Mouse (Mus musculus) frontal cortex, postnatal 14 days (tissue): Measurements from ENCODE around the gene Gm12887.

Experiments used
- DNase-seq, 2 experiments: peaks; one replicate each; pipeline ENCODE4 v3.0.0; 2022; ENCODE audit warnings: low spot score in 2 of 2

Gene Gm12887

GRCm38 (mm10) chr4:121622003-121622402 lies at the start of gene Gm12887:
Gene Gm12887, minus strand, starts transcription at chr4:121622103.
- no peak for DNase-seq

- DNase-seq, result no peak
Measured at GRCm38 (mm10) chr4:121657040-121657439, 35.1 kb upstream of the Gm12887 start.
